Mouse (Mus musculus) midbrain, postnatal 0 days (tissue): ENCODE measurements at regions not wholly inside any gene's neighbourhood (a gene's known extent, or its start where the extent isn't known, plus 50 kb on each side); places are given as distances from the start of the nearest gene placed in this dataset.

Source experiments
- ATAC-seq: fragments of 200-750 bp; cut with Nextera tagmentation; 2 replicates; pipeline ENCODE4 v1.8.0; 2017; ENCODE audit warnings: moderate number of reproducible peaks, mild to moderate bottlenecking, moderate TSS enrichment, moderate library complexity; ENCODE audit not compliant: low FRiP score
- DNase-seq: peaks from one replicate; pipeline ENCODE4 v3.0.0-alpha.2; 2015; ENCODE audit warnings: low spot score
- H3K27ac ChIP-seq: fragments of 300-500 bp; sonication (generic); 2 replicates; pipeline ENCODE4 v1.5.1; 2014; ENCODE audit warnings: low read depth, mild to moderate bottlenecking, low read length, mixed read lengths
- H3K27me3 ChIP-seq: fragments of 300-500 bp; sonication (generic); 2 replicates; pipeline ENCODE4 v1.6.1; 2014; ENCODE audit warnings: low read length, control low read depth, mixed read lengths; ENCODE audit not compliant: insufficient read depth
- H3K36me3 ChIP-seq: fragments of 300-500 bp; sonication (generic); 2 replicates; pipeline ENCODE4 v1.6.1; 2014; ENCODE audit warnings: low read length, control low read depth, mixed read lengths; ENCODE audit not compliant: insufficient read depth
- H3K4me1 ChIP-seq: fragments of 300-500 bp; sonication (generic); 2 replicates; pipeline ENCODE4 v1.6.1; 2014; ENCODE audit warnings: mild to moderate bottlenecking, control low read depth, antibody characterized with exemption, low read length, mixed read lengths; ENCODE audit not compliant: insufficient read depth
- H3K4me2 ChIP-seq: fragments of 300-500 bp; sonication (generic); 2 replicates; pipeline ENCODE4 v1.6.1; 2014; ENCODE audit warnings: low read depth, mild to moderate bottlenecking, low read length, mixed read lengths; ENCODE audit not compliant: poor library complexity, severe bottlenecking
- H3K4me3 ChIP-seq: fragments of 300-500 bp; sonication (generic); 2 replicates; pipeline ENCODE4 v1.5.1; 2014; ENCODE audit warnings: low read depth, mild to moderate bottlenecking, low read length, moderate library complexity
- H3K9ac ChIP-seq: fragments of 300-500 bp; sonication (generic); replicated peaks from 2 replicates; pipeline ENCODE4 v1.6.1; 2014; ENCODE audit warnings: mild to moderate bottlenecking, low read length, moderate library complexity, mixed read lengths; ENCODE audit not compliant: poor library complexity, severe bottlenecking
- H3K9me3 ChIP-seq: fragments of 300-500 bp; sonication (generic); 2 replicates; pipeline ENCODE4 v1.6.1; 2016; ENCODE audit warnings: low read length, control low read depth
- CTCF ChIP-seq: IDR thresholded peaks from 2 replicates; pipeline ENCODE4 v1.5.1; 2016; ENCODE audit warnings: antibody characterized with exemption, mild to moderate bottlenecking
- WGBS: fragments of 180-500 bp; shearing (Covaris S2); extraction: QIAGEN DNeasy Blood & Tissue Kit; methylation state at CpG from one replicate; pipeline ENCODE4 v1.1.7; 2014; 5-methylcytosine and 5-hydroxymethylcytosine counted together

GRCm38 (mm10) chr3:9340344-9340743 lies 269.5 kb downstream of the Zfp704 start:
- peak overlapping the region; percentile 33; the same call in 1 of the 2 replicates for H3K4me3 ChIP-seq

DNA sequence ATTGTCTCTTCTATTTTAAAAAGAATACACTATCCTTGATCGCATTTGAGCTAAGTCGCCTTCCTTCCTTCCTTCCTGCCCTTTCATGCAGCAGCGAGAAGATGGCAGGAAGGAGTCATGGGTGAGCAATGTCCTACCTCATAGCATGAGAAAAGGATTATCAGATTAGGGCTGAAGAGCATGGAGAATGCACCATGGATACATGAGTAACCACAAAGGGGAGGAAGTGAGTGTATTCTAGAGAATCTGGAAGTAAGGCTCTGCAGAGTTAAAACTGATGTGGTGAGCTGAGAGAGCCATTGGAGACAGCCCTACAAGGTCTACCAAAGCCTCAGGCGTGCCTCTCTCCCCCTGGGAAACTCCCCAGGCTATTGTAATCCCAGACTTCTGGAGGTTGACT lies 270.2 kb downstream of the Zfp704 start:
- H3K4me3 ChIP-seq: no peak overlapping the region

More at GRCm38 (mm10) chr3:9340344-9340743, 269.5 kb downstream of the Zfp704 start:
- Histone ChIP-seq H3K9ac (no peak overlapping the region), H3K27me3 (peaks cover 7% of the 10 kb centered on the region; the same call in 1 of the 2 replicates), H3K9me3 (no peaks in the 10 kb centered on the region), H3K36me3 (no peaks in the 10 kb centered on the region), H3K27ac (no peak overlapping the region), H3K4me2 (peak overlapping the region; percentile 71), H3K4me1 (no peaks in the 10 kb centered on the region)
- DNase-seq (no peak), ATAC-seq (peak; percentile 58; the same call in 1 of the 2 replicates)
- 20% methylated on average over 4 of the region's 4 CpGs for WGBS
- peak; percentile 55 for TF ChIP-seq CTCF

GRCm38 (mm10) chr3:9335580-9335979 lies 274.3 kb downstream of the Zfp704 start:
- 0 out of 2 replicates have a peak, but pooled peaks cover 3% of the 10 kb centered on the region for H3K4me1 ChIP-seq
- no peak for TF ChIP-seq CTCF
- WGBS: 54% methylated on average over 4 of the region's 4 CpGs

More for the DNA sequence above, 270.2 kb downstream of the Zfp704 start:
- ATAC-seq: no peak
- 0 out of 2 replicates have a peak, but pooled peaks cover under 1% of the 10 kb centered on the region for H3K27me3 ChIP-seq
- 0 out of 2 replicates have a peak, but pooled peaks cover 2% of the 10 kb centered on the region for H3K4me1 ChIP-seq
- WGBS: 64% methylated on average over 4 of the region's 4 CpGs
- H3K27ac ChIP-seq: no peak overlapping the region
- no peaks in the 10 kb centered on the region for H3K36me3 ChIP-seq
- TF ChIP-seq CTCF: no peak
- H3K9ac ChIP-seq: no peak overlapping the region
- no peaks in the 10 kb centered on the region for H3K9me3 ChIP-seq
- H3K4me2 ChIP-seq: no peak overlapping the region
- no peak for DNase-seq

More at GRCm38 (mm10) chr3:9335580-9335979, 274.3 kb downstream of the Zfp704 start:
- Histone ChIP-seq H3K27ac (no peak overlapping the region), H3K27me3 (no peaks in the 10 kb centered on the region), H3K4me3 (no peak overlapping the region), H3K9ac (no peak overlapping the region), H3K36me3 (no peaks in the 10 kb centered on the region), H3K4me2 (no peak overlapping the region), H3K9me3 (no peaks in the 10 kb centered on the region)
- no peak for DNase-seq
- no peak for ATAC-seq
